Mouse (Mus musculus): ENCODE data around the gene Dgkg.

Gene Dgkg

DNA sequence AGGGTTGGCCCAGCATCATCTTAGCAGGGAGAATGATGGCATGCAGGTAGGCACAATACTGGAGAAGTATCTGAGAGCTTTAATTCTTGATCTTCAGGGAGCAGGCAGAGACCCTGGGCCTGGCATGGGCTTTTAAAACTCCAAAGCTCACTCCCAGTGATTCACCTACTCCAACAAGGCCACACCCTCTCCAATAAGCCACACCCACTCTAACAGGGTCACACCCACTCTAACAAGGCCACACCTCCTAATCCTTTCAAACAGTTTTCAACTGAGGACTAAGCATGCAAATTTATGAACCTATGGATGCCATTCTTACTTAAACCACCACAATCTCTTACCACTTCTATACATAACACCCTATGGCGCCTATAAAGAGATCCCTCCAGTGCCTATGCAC, 11.8 kb downstream of the Dgkg start:
- no peak for DNase-seq (ENCODE audit: low read depth)

DNA sequence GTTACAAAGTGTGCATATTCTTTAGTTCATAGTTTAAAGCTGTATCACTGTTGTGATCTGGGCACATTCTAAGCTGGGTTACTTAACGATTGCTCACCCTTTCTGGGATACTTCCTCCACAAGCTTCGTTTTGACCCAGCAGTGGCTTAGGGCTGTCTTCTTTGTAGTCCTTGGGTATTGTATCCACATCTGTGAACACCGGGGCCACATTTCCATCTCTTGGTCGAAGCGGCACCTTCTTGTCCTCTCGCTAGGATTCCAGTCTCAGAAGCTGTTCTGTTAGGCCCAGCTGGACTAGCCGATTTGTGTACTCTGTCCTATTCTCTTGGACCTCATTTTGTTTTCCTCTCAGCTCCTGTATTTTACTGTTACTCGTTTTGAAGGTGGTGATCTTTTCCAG, 13.6 kb downstream of the Dgkg start:
- no peak for DNase-seq (ENCODE audit: low read depth)

- no peak for DNase-seq (ENCODE audit: low read depth)
Measured at GRCm38 (mm10) chr16:22642953-22643352, 14.1 kb downstream of the Dgkg start.

GRCm38 (mm10) chr16:22642054-22642453, 15.0 kb downstream of the Dgkg start:
- DNase-seq (ENCODE audit: low read depth) = no peak

DNA sequence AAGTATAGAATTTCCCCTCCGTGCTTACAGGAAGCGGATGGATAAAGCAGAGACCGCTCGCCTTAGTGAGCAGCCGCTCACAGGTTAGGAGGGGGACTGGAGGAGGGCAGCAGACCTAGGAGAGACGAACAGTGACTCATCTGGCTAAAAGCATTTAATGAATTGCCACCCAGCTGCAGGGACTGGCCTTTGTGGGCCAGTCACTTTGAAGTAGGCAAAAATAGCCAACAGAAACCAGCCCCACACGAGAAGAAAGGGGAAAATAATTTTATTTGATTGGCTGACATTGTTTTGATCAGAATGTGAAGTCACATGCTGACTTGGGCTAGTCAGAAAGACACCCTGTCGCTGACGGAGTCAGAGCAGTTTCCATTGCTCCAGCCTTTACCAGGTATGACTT, 15.4 kb downstream of the Dgkg start:
- no peak for DNase-seq (ENCODE audit: low read depth)

DNA sequence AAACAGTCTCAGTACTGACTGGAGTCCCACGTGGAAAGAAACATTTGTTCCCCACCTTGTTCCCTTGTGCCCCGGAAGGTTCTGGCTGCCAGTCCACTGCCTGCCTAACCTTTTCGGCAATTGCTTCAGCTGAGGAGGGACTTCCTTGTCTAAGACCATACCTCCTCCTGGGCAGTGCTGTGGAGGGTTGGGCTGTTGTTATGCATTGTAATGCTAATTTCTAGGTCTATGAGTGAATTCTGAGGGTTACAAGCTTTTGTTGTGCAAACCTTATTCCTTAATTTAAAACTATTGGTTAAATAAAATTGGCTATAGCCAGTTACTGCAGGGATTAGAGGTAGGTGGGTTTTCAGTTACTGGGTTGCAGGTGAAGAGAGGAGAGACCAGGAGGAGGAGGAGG, 19.7 kb downstream of the Dgkg start:
- DNase-seq (ENCODE audit: low read depth) = no peak

DNA sequence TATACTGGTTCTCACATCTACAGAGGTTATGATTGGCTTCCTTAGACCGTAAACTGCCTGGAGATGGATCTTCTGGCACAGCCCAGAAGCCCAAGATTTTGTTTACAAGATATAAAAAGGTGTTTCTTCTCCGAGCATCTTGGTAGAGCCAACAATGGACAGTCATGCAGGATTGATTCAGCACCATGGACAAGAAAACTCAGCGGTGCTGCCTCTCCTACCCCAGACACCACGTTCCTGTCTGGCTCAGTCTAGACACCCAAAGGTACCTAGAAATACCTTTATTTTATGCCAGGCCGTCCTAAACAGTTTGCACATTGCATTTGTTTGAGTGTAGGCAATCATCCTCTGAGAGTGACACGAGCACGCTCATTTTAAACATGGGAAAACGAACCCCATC, 21.3 kb downstream of the Dgkg start:
- no peak for DNase-seq (ENCODE audit: low read depth)

DNA sequence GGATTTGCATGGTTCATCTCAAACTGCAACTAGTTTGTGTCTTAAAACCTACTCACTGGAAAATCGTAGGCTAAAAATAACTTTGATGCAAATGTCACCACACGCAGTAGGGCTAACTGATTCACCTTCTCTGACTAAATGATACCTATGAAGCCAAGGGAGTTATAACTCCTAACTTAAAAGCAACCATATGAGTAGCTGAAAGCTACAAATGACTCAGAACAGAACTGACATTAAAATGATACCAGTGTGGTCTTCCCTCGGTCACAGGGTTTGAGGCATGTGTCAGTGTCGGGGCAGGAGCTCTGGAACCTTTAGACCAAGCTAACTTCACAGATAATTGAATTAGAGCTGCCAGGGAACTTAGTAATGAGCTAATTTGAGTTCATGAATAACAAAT, 24.0 kb downstream of the Dgkg start:
- no peak for DNase-seq (ENCODE audit: low read depth)

GRCm38 (mm10) chr16:22630351-22630750, 26.7 kb downstream of the Dgkg start:
- no peak for DNase-seq (ENCODE audit: low read depth)

DNA sequence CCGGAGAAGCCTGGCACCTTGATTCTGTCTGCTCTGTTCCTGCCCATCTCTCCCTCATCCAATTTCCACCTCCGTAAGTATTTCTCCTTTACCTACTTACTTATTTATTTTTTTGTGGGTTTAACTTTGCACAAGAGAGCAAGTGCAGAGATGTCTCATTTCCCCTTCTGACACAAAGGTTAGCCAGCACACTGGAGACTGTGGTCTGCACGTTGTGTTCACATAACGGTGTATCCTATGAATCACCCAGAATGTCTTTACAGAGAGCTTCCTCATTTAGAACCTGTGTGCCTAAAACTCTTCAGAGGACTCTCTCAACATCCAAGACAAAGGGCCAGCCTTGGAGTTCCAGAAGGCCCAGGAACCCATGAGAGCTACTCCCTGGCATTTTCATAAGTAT, 27.1 kb downstream of the Dgkg start:
- no peak for DNase-seq (ENCODE audit: low read depth)

GRCm38 (mm10) chr16:22625987-22626386, 31.0 kb downstream of the Dgkg start:
- no peak for DNase-seq (ENCODE audit: low read depth)

- no peak for DNase-seq (ENCODE audit: low read depth)
Measured at GRCm38 (mm10) chr16:22625412-22625811, 31.6 kb downstream of the Dgkg start.

- no peak for DNase-seq (ENCODE audit: low read depth)
Measured at GRCm38 (mm10) chr16:22622286-22622685, 34.7 kb downstream of the Dgkg start.

DNA sequence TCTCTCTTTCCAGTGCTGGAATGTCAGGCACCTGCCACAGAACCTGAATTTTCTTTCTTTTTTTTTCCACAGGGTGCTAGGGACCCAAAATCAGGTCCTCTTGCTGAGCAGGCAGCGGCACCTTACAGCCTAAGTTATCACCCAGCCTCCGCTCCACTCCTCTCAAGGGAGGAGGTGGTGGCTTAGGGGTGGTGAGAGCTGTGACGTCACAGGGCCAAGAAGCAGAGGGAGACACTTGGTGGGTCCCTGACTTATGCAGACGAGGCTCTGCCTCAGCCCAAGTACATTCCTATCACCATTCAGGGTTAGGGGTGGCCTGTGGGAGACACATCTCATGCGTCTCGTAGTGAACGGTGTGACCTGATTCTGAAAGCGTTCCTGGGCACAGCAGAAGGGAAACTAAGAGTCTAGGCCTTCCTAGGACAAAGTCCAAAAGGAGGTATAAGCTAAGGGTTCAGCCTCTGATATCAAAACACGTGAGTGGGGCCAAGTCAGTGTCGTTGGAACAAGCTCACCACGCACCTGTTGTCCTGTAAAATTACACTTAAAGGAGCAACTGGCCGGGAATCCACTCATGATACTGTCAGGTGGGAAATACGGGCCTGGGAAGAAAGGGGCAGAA, 35.6 kb downstream of the Dgkg start:
- DNase-seq (ENCODE audit: low read depth) = no peak

GRCm38 (mm10) chr16:22618424-22619056, 38.5 kb downstream of the Dgkg start:
- no peak for DNase-seq (ENCODE audit: low read depth)

DNA sequence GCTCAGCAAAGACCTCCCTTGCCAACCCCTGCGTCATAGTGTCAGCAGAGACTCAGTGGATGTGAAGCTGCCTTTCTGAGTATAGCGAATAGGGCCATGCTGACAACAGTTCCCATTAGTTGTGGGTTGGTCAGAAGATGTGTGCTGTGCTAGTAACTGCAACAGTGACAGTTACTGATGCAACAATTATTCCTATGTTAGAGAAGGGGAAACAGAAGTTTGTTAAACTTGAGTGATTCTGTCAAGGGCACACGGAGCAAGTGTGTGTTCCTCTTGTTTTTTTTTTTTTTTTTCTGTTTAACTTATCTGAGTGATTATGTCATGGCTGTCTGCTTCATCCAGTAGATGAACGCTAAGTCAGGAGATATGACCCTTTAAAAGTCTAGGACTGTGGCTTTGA, 41.2 kb downstream of the Dgkg start:
- no peak for DNase-seq (ENCODE audit: low read depth)

DNA sequence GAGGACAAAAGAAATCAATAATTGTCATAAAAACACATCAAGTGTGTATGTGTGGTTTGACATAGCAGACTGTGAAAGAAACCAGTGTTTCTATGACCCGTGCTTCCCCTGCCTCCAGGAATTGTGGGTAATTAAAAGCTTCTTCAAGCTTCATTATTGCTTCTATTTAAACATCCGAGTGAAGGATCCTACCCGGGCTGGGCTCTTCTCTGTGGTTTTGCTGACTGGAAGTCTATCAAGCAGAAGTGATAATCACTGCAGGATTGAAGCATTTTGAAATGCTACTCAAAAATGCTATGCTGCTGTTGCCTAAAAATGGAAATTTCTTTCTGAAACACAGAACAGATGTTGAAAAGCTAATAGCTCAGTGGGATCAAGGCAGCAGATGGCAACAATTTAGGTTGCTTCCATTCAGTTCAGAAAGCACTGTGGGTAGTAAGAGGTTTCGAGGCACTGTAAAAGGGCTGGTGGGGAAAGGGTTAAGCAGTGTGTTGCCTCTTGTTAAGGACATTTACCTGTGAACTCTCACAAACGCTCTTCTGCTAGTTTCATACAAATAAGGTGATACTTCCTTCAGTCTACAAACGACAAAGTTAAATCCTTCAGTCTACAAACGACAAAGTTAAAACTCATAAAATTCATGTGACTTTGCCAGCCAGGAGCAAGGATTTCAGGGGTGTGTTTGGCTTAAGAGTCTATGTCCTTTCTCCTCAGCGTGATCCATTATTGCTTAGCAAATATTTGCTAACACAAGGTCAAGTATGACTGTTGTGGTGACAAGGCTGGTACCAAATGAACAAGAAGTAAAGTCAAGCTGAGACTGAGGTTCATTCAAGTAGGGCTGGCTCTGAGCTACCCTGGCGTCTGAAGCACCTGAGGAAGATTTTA, 43.6 kb downstream of the Dgkg start:
- DNase-seq (ENCODE audit: low read depth) = no peak

DNA sequence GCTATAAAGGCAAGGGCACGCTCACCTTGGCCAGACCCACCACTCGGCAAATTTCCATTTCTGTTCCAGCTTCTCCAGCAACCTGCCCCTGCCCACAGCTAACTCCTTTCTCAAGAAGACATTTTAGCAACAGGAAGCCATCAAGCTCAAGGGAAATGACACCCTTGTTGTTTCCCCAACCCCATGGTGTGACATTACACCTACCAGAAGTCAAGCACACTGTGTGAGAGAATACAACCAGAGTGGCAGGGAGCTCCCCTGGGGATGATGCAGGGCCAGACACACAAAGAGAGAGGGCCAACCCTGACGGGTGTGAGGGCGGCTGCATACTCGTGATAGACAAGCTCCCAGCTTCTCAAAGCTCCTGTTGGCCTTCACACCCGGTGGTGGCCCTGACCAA, 49.0 kb downstream of the Dgkg start:
- no peak for DNase-seq (ENCODE audit: low read depth)

DNA sequence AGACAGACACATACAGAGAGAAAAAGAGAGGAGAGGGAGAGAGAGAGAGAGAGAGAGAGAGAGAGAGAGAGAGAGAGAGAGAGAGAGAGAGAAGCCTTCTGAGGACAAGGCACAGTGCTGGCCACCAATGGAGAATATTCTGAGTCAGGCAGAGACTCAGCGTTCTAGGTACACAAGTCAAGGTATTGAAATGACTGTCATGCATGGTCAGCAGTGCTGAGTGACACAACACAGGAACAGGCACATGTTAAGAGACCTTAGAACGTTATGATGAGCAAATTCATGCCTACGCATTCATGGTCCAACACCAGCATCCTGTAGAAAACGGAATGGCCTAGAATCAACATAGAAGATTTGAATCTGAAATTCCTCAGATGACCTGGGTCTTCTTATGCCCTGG, 50.0 kb downstream of the Dgkg start:
- DNase-seq (ENCODE audit: low read depth) = no peak

DNA sequence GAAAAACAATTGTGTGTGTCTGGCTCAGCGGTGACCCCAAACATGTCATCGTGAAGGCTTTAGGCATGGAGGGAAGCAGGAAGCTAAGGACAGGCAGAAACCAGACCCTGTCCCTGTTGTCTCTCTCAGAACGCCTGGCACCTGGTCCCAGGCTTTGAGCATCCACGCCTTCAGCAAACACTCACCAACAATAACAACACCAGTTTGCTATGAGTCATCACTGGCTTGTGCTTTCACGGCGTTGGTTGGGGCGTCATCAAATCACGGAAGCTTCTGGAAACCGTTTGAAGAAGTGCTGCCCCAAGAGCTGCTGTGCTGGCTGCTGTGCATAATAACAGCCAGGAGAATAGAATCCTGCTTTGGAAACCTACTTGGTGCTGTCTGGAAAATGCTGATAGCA, 54.6 kb downstream of the Dgkg start:
- no peak for DNase-seq (ENCODE audit: low read depth)

GRCm38 (mm10) chr16:22601756-22602155, 55.3 kb downstream of the Dgkg start:
- no peak for DNase-seq (ENCODE audit: low read depth)

DNA sequence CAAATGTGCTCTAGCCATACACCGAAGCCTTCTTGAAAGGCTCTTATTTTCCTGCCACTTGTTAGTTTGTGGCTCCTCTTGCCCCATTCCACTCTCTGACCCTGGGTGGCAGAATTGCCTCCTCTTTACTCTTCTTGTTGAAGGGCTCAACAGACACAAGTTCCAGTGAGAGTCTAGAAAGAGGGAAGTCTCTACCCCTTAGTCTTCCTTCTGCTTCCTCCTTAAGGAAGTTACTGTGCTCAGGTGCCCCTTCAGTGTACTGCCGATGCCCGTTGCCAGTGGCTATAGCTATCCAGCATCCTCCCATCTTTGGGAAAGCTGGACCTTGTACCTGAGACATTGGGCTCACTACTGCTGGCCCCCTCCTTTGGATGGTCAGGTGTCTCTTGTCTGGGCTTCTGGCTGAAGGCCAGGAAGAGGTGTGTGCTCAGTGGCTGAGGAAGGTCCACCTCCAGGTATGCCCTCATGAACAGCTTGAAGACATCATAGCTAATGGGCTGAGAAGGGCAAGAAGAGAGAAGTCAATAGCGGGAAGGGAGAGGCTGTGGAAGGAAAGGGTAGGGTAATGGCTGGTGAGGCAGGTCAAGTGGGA, 56.8 kb downstream of the Dgkg start:
- DNase-seq (ENCODE audit: low read depth) = no peak

DNA sequence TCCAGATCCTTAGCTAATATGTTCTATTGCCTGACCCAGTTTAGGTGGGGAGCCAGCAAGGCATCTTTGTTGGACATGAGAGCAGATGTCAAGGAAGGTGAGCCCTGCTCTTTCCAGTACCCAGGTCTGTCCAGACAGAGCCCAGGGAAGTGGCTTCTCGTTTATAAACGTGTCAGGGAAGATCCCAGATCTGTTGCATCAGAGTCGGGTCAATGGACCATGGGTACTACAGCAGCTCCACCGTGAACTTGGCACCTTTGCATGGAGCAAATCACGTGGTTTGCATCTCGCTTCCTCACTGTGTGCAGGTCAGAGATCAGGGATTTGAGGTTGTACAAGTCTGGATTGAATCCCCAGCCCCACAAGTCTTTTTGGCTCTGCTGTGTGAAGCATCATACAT, 58.3 kb downstream of the Dgkg start:
- no peak for DNase-seq (ENCODE audit: low read depth)

Measured in naive thymus-derived CD4-positive, alpha-beta T cell, adult 2 months (primary cell).